Mouse (Mus musculus): ENCODE data around the gene M1ap. TPM values are rescaled to one million over a fixed set of nuclear protein-coding genes. Genes with fewer than 3 reads are reported as not detected.

Gene M1ap
- polyA plus RNA-seq, 1 experiment from 2014 or later = 12.7 TPM

DNA sequence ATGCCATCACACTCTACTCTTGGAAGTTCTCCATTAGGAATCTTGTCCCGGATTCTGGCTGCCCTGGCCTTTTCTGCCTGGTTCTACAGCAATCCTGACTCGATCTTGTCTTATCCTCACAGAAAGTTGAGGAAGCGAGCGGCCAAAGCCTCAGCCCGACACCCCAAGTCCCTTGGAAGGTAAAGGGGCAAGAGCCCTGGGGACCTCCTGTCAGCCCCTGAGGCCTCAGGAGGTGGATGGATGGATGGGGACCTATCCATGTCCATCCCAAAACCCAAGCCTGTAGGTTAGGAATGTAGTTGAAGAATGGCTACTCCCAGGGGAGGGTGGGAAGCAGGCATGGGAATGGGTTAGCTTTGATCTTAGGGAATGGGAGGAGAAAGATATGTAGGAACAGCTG is 97.3 kb downstream of the M1ap start:
- 69% methylated on average over 5 of the region's 5 CpGs for WGBS (ENCODE audit: insufficient replicate concordance)
- Histone ChIP-seq H3K9ac (ENCODE audit: low read depth, low read length) (no peak overlapping the region), H3K4me2 (ENCODE audit: low read depth, low read length) (no peak overlapping the region), H3K4me1 (ENCODE audit: control insufficient read depth, low read depth, low read length) (peaks cover 17% of the 10 kb centered on the region), H3K4me3 (ENCODE audit: low read depth, low read length) (no peak overlapping the region), H3K27me3 (ENCODE audit: control insufficient read depth, insufficient read depth, low read depth, low read length) (no peaks in the 10 kb centered on the region), H3K9me3 (replicated peaks; ENCODE audit: control insufficient read depth, low read length) (no peaks in the 10 kb centered on the region), H3K27ac (ENCODE audit: low read length) (no peak overlapping the region), H3K36me3 (ENCODE audit: control insufficient read depth, insufficient read depth) (no peaks in the 10 kb centered on the region)
- no peak for ATAC-seq (ENCODE audit: low read depth)

DNA sequence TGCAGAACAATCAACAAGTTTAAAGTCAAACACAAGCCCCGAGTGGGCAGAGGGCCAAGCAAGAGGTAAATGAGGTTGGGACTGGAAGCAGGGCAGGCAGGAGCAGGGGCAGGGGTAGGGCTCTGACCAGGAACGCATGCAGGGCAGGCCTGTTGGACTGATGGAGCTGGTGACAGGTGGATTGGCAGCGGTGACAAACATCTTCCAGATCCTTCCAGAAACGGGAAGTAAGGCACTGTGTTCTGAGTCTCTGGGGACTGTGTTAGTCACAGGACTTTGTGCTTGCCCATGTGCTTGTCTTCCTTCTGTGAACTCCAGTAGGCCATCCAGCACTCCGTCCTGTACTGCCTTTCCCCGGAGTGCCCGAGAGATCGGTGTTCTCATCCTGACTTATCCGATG is 98.0 kb downstream of the M1ap start:
- no peak for ATAC-seq (ENCODE audit: low read depth)
- 58% methylated on average over 9 of the region's 9 CpGs for WGBS (ENCODE audit: insufficient replicate concordance)

DNA sequence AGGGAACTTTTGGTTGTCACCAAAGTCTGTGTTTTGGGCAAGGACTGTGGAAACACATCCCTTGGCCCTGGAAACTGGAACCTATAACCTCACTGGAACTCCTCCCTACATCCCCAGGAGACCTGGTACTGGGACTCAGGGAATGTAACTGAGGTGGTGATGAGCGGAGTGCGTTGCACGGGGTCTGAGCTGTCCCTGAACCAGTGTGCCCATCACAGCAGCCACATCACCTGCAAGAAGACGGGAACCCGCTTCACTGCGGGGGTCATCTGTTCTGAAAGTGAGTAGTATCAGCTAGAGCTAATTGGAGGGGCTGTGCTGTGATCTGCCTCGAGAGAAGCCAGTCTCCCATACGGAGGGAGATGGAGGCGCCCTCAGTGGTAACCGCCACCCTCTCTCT is 102.7 kb downstream of the M1ap start:
- H3K27ac ChIP-seq (ENCODE audit: low read length) = no peak overlapping the region
- H3K4me1 ChIP-seq (ENCODE audit: control insufficient read depth, low read depth, low read length) = peaks cover 21% of the 10 kb centered on the region
- 63% methylated on average over 10 of the region's 10 CpGs for WGBS (ENCODE audit: insufficient replicate concordance)
- H3K27me3 ChIP-seq (ENCODE audit: control insufficient read depth, insufficient read depth, low read depth, low read length) = no peaks in the 10 kb centered on the region
- no peak overlapping the region for H3K4me3 ChIP-seq (ENCODE audit: low read depth, low read length)
- ATAC-seq (ENCODE audit: low read depth) = no peak
- H3K4me2 ChIP-seq (ENCODE audit: low read depth, low read length) = no peak overlapping the region
- peaks cover 13% of the 10 kb centered on the region for H3K36me3 ChIP-seq (ENCODE audit: control insufficient read depth, insufficient read depth)
- H3K9me3 ChIP-seq (replicated peaks; ENCODE audit: control insufficient read depth, low read length) = no peaks in the 10 kb centered on the region
- no peak overlapping the region for H3K9ac ChIP-seq (ENCODE audit: low read depth, low read length)

More for the DNA sequence above, 98.0 kb downstream of the M1ap start:
- Histone ChIP-seq H3K4me3 (ENCODE audit: low read depth, low read length) (no peak overlapping the region), H3K27me3 (ENCODE audit: control insufficient read depth, insufficient read depth, low read depth, low read length) (no peaks in the 10 kb centered on the region), H3K4me1 (ENCODE audit: control insufficient read depth, low read depth, low read length) (peaks cover 11% of the 10 kb centered on the region), H3K9me3 (replicated peaks; ENCODE audit: control insufficient read depth, low read length) (no peaks in the 10 kb centered on the region), H3K36me3 (ENCODE audit: control insufficient read depth, insufficient read depth) (no peaks in the 10 kb centered on the region), H3K27ac (ENCODE audit: low read length) (no peak overlapping the region), H3K9ac (ENCODE audit: low read depth, low read length) (no peak overlapping the region), H3K4me2 (ENCODE audit: low read depth, low read length) (no peak overlapping the region)

DNA sequence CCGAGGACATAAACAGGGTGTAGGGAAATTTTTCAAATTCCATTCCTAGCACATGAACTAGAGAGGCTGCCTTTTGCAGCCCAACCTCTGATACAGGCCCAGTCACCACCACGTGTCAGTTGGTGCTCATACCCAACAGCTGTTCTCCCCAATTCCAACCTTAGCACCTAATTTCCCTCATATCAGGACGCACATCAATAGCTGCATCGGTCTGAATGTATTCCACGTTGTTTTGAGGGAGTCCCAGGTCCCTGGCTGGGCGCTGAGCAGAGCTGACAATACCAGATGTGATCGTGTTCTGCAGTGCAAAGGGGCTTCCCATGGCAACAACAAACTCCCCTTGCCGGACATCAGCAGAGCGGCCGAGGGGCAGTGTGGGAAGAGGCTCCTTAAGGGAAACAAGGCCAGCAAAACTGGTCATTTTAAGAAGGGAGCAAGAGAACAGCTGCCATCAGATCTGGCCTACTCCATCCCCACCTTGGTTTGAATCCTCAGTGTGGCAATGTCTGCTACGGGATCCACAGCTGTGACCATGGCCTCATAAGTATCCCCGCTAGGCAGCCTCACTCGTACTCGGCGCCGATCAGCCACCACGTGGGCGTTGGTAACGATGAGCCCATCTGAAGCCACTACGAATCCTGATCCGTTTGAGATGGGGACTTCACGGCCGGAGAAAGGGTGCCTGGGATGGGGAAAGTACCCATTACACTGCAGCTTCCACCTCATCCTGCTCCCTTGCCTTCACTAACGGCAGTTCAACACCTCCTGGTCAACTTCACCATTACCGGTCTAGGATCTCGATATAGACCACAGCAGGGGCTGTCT is 106.6 kb downstream of the M1ap start:
- Histone ChIP-seq H3K27ac (ENCODE audit: low read length) (peak overlapping the region; percentile 93), H3K27me3 (ENCODE audit: control insufficient read depth, insufficient read depth, low read depth, low read length) (no peaks in the 10 kb centered on the region), H3K36me3 (ENCODE audit: control insufficient read depth, insufficient read depth) (peaks cover 28% of the 10 kb centered on the region), H3K4me2 (ENCODE audit: low read depth, low read length) (peak overlapping the region; percentile 96), H3K9me3 (replicated peaks; ENCODE audit: control insufficient read depth, low read length) (no peaks in the 10 kb centered on the region), H3K4me1 (ENCODE audit: control insufficient read depth, low read depth, low read length) (peaks cover 25% of the 10 kb centered on the region), H3K4me3 (ENCODE audit: low read depth, low read length) (peak overlapping the region; percentile 90), H3K9ac (ENCODE audit: low read depth, low read length) (peak overlapping the region; percentile 92)
- 2% methylated on average over 26 of the region's 26 CpGs for WGBS (ENCODE audit: insufficient replicate concordance)
- no peak for ATAC-seq (ENCODE audit: low read depth)

DNA sequence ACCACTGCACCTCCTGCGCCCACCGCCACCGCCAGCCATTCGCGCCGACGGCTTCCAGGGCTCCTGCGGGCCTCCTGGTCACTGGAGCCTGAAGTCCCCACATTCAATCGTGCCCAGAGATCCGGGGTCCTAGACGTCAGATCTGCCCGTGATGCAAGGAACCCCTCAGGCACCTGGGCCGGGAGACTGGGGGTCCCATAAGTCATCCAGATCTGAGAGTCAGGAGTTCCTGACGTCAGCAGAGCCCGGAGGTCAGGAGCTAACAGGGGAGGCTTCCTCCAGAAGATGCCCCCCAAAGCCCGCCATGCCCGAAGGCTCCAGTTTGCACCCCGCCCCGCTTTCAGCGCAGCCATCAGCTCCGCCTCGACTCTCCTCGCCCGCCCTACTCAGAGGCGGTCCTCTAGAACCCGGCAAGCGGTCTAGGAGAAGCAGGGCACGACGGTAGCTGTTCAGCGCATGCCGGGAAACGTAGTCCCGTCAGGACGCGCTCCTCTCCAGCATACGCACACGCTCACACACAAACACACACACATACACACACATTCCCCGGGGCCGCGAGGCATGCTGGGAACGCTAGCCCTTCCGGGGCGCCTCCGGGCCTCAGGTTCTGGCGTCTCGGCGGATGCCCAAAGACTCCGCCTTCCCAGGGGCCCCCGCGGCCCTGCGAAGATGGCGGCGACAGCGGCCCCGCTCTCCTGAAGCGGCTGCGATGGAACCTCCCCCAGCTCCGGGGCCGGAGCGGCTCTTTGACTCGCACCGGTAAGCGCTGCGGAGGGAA is 107.6 kb downstream of the M1ap start, which contains the start of gene Aup1:
Gene Aup1 (plus strand): TSS at position 448 of the 778 bp plus-strand sequence.
- Histone ChIP-seq H3K9ac (ENCODE audit: low read depth, low read length) (peak within 1 kb of the TSS; percentile 92), H3K4me3 (ENCODE audit: low read depth, low read length) (peak within 1 kb of the TSS; percentile 90), H3K4me2 (ENCODE audit: low read depth, low read length) (peak within 1 kb of the TSS; percentile 96), H3K36me3 (ENCODE audit: control insufficient read depth, insufficient read depth) (peaks cover 28% of the 10 kb centered on the region), H3K4me1 (ENCODE audit: control insufficient read depth, low read depth, low read length) (peaks cover 30% of the 10 kb centered on the region), H3K9me3 (replicated peaks; ENCODE audit: control insufficient read depth, low read length) (no peaks in the 10 kb centered on the region), H3K27ac (ENCODE audit: low read length) (peak within 1 kb of the TSS; percentile 93), H3K27me3 (ENCODE audit: control insufficient read depth, insufficient read depth, low read depth, low read length) (no peaks in the 10 kb centered on the region)
- ATAC-seq (ENCODE audit: low read depth) = peak; percentile 94
- under 1% methylated on average over 60 of the region's 64 CpGs for WGBS (ENCODE audit: insufficient replicate concordance)

DNA sequence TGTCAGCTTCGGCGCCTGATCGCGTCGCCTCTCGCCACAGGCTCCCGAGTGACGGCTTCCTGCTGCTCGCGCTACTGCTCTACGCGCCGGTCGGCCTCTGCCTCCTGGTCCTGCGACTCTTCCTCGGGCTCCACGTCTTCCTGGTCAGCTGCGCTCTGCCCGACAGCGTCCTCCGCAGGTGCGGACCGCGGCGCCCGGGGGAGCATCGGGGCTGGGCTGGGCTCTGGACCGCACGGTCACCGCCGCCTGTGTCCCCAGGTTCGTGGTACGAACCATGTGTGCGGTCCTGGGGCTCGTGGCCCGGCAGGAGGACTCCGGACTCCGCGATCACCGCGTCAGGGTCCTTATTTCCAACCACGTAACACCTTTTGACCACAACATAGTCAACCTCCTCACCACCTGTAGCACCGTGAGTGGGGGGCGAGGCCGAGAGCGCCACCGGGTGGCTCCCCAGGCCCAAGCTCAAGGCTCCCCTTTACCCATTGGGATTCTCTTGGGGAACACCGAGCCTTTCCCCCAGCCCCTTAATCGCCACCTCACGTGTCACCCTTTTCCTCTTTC is 108.2 kb downstream of the M1ap start, which contains the start of gene Htra2:
Gene Htra2 (minus strand): TSS at position 403 of the 561 bp plus-strand sequence.
- H3K9me3 ChIP-seq (replicated peaks; ENCODE audit: control insufficient read depth, low read length) = no peaks in the 10 kb centered on the region
- peak within 1 kb of the TSS; percentile 90 for H3K4me3 ChIP-seq (ENCODE audit: low read depth, low read length)
- peak within 1 kb of the TSS; percentile 93 for H3K27ac ChIP-seq (ENCODE audit: low read length)
- under 1% methylated on average over 50 of the region's 50 CpGs for WGBS (ENCODE audit: insufficient replicate concordance)
- H3K36me3 ChIP-seq (ENCODE audit: control insufficient read depth, insufficient read depth) = peaks cover 28% of the 10 kb centered on the region
- peak within 1 kb of the TSS; percentile 92 for H3K9ac ChIP-seq (ENCODE audit: low read depth, low read length)
- peak; percentile 9 for ATAC-seq (ENCODE audit: low read depth)
- H3K27me3 ChIP-seq (ENCODE audit: control insufficient read depth, insufficient read depth, low read depth, low read length) = no peaks in the 10 kb centered on the region
- peak within 1 kb of the TSS; percentile 96 for H3K4me2 ChIP-seq (ENCODE audit: low read depth, low read length)
- H3K4me1 ChIP-seq (ENCODE audit: control insufficient read depth, low read depth, low read length) = peaks cover 31% of the 10 kb centered on the region

DNA sequence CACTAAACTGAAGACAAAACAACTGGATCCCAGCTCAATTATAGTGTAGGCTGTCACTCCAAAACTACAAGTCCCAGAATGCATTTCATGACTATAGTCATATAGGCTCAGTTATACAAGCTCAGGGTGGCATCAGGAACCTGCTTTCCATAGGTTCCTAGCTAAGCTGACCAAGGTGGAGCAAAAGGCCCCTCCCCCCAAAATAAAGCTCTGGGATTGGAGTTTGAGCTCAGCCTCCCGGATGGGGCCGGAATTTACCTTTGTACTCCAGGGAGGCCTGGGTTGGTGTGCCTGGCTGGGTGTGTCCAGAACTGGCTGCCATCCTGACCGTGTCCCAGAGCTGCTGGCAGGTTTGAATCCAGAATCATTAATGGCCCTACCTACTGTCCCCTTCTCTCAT is 111.1 kb downstream of the M1ap start, which contains the start of gene Dqx1:
Gene Dqx1 (plus strand): TSS at position 55 of the 400 bp plus-strand sequence.
- Histone ChIP-seq H3K27me3 (ENCODE audit: control insufficient read depth, insufficient read depth, low read depth, low read length) (peaks cover 15% of the 10 kb centered on the region), H3K27ac (ENCODE audit: low read length) (0 out of 2 replicates have a peak within 1 kb of the TSS, but pooled peaks have one; percentile 16), H3K9me3 (replicated peaks; ENCODE audit: control insufficient read depth, low read length) (no peaks in the 10 kb centered on the region), H3K4me2 (ENCODE audit: low read depth, low read length) (peak within 1 kb of the TSS; percentile 30), H3K4me1 (ENCODE audit: control insufficient read depth, low read depth, low read length) (peaks cover 21% of the 10 kb centered on the region), H3K36me3 (ENCODE audit: control insufficient read depth, insufficient read depth) (peaks cover 15% of the 10 kb centered on the region), H3K9ac (ENCODE audit: low read depth, low read length) (no peak within 1 kb of the TSS; the same call in 1 of the 2 replicates), H3K4me3 (ENCODE audit: low read depth, low read length) (peak within 1 kb of the TSS; percentile 38)
- WGBS (ENCODE audit: insufficient replicate concordance) = 48% methylated on average over 3 of the region's 3 CpGs
- ATAC-seq (ENCODE audit: low read depth) = peak; percentile 12

DNA sequence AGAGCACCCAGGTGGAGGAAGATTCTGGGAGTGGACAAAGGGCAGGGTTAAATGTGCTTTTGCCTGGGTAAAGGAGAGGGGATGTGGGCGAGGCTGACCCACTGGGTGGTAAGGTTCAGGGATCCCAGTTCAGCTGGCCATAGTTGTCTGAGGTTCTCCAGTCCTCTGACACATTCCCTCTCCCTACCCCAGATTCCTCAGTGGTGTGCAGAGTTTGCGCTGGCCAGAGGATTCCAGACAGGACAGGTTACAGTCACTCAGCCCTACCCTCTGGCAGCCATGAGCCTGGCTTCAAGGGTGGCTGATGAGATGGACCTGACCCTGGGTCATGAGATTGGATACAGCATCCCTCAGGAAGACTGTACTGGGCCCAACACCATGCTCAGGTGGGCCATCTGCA is 112.0 kb downstream of the M1ap start:
- ATAC-seq (ENCODE audit: low read depth) = no peak
- H3K27ac ChIP-seq (ENCODE audit: low read length) = no peak overlapping the region
- H3K9me3 ChIP-seq (replicated peaks; ENCODE audit: control insufficient read depth, low read length) = no peaks in the 10 kb centered on the region
- peak overlapping the region; percentile 38 for H3K4me3 ChIP-seq (ENCODE audit: low read depth, low read length)
- H3K9ac ChIP-seq (ENCODE audit: low read depth, low read length) = no peak overlapping the region; the same call in 1 of the 2 replicates
- peaks cover 24% of the 10 kb centered on the region for H3K27me3 ChIP-seq (ENCODE audit: control insufficient read depth, insufficient read depth, low read depth, low read length)
- 70% methylated on average over 2 of the region's 2 CpGs for WGBS (ENCODE audit: insufficient replicate concordance)
- H3K4me1 ChIP-seq (ENCODE audit: control insufficient read depth, low read depth, low read length) = peaks cover 15% of the 10 kb centered on the region
- peaks cover 15% of the 10 kb centered on the region for H3K36me3 ChIP-seq (ENCODE audit: control insufficient read depth, insufficient read depth)
- H3K4me2 ChIP-seq (ENCODE audit: low read depth, low read length) = peak overlapping the region; percentile 30

All from liver, embryonic 16.5 days (tissue).